Mouse (Mus musculus): ENCODE data around the gene Srp72.

GRCm38 (mm10) chr5:77038451-77038850 is 64.0 kb downstream of the Srp72 start:
- TF ChIP-seq CTCF (IDR thresholded peaks at IDR 0.05; ENCODE audit: low read depth) (no peak), EP300 (optimal IDR thresholded peaks at IDR 0.05) (no peak)
